Mouse (Mus musculus): ENCODE measurements around the gene Prss53.

DNA sequence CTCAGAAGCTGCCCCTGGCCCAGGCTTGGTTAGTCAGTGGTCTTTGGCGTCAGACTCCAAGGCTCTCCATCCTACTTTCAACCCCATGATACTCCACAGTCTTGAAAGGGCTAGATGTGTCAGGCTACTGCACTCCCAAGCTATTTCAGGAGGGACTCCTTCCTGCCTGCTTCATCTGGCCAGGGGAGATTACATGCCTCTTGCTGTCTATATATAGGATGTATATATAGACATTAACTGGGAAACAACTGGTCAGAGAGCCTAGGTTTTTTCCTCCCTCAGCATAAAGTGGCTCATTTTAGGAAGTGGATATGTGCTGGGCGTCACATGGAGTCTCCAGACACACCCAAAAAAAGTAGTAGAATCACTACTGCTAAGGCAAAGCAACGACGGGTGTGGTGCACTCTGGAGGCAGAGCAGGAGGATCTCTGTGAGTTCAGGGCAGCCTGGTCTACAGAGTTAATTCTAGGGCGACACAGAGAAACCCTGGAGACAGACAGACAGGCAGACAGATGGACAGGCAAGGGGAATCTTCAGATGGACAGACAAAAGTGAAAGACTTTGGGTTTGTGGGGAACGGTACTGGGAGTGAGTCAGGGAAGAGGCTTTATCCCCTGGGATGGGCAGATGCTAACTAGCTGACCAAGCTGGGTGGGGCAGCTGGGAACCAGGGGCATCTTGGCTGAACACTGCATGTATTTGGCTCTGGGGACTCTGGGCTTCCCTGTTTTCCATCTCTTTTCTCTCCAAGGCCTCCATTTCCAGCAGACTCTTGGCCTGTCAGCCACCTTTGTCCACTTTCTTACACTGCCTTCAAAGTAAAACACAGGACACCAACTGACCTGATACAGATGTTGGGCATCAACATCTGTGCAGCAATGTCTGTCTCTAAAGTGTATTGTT lies 40.5 kb downstream of the Prss53 start:
- no peak for TF ChIP-seq EP300 (IDR thresholded peaks at IDR 0.05; ENCODE audit: low read depth)
- no peak for TF ChIP-seq CTCF (IDR thresholded peaks at IDR 0.05; ENCODE audit: low read depth)

Measured in liver, embryonic 14.5 days (tissue).